Mouse (Mus musculus): ENCODE measurements around the gene Sema3g. TPM values are rescaled to one million over a fixed set of nuclear protein-coding genes. Genes with fewer than 3 reads are reported as not detected.

The Sema3g gene
- total and polyA plus RNA-seq, 3 experiments = 0.04 to 0.25 TPM; not detected in 1

- Histone ChIP-seq H3K79me2 (ENCODE audit: control insufficient read depth, insufficient read depth, low read length, poor library complexity) (no peaks in the 10 kb centered on the region), H3K4me1 (ENCODE audit: control insufficient read depth in 1 of 2, insufficient read depth in 2 of 2, low read length in 2 of 2) (no peaks in the 10 kb centered on the region), H3K4me3 (ENCODE audit: control insufficient read depth in 1 of 2, insufficient read depth in 1 of 2, low read depth in 2 of 2, low read length in 2 of 2) (no peak overlapping the region), H3K27me3 (ENCODE audit: control insufficient read depth in 1 of 2, insufficient read depth in 2 of 2, low read length in 2 of 2) (no peaks in the 10 kb centered on the region), H3K9me3 (replicated peaks; ENCODE audit: insufficient read depth, low read length) (no peaks in the 10 kb centered on the region), H3K27ac (ENCODE audit: control insufficient read depth, low read depth, low read length) (no peak overlapping the region), H3K9ac (ENCODE audit: control insufficient read depth, low read depth, low read length, poor library complexity, severe bottlenecking) (no peak overlapping the region), H3K36me3 (ENCODE audit: control insufficient read depth in 1 of 2, insufficient read depth in 2 of 2, low read length in 2 of 2) (peaks cover 0 to 30% of the 10 kb centered on the region in 2 experiments; a peak in 2 of 4 replicates)
- TF ChIP-seq HCFC1 (IDR thresholded peaks at IDR 0.05; ENCODE audit: low read depth, low read length) (no peak), POLR2A (IDR thresholded peaks at IDR 0.05; ENCODE audit: control insufficient read depth in 1 of 2, insufficient read depth in 1 of 2, low read depth in 1 of 2, low read length in 2 of 2, poor library complexity in 1 of 2) (peak in 1 of 2 experiments; percentile 6; a peak in 1 of 4 replicates), MYB (IDR thresholded peaks at IDR 0.05; ENCODE audit: low read depth, low read length) (no peak)
- DNase-seq (ENCODE audit: low read depth, low spot score) = no peak
These were observed 25.7 kb upstream of the Sema3g start for GRCm38 (mm10) chr14:31191936-31192335.

DNA sequence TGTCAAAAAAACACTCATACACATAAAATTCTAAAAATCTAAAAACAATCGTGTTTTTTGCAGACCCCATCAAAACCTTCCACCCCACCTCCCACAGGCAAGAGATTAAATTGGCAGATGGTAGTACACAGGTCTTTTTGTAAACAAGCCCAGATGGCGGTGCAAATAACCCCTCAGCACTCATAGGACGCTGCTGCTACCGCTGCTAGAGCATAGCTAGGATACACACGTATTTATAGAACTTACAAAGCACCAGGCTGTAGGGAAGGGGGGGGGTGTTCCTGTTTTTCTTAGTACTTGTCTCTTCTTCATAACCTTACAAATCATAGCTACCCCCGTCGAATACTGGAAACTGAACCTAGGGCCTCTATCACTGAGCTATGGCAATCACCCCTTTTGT, 23.9 kb upstream of the Sema3g start:
- no peak overlapping the region for H3K9ac ChIP-seq (ENCODE audit: control insufficient read depth, low read depth, low read length, poor library complexity, severe bottlenecking)
- H3K79me2 ChIP-seq (ENCODE audit: control insufficient read depth, insufficient read depth, low read length, poor library complexity) = no peaks in the 10 kb centered on the region
- TF ChIP-seq BHLHE40 (IDR thresholded peaks at IDR 0.05; ENCODE audit: borderline replicate concordance, low read depth, low read length) (no peak), GABPA (IDR thresholded peaks at IDR 0.05; ENCODE audit: low read depth, low read length) (no peak), MAZ (IDR thresholded peaks at IDR 0.05; ENCODE audit: low read depth, low read length) (no peak), HCFC1 (IDR thresholded peaks at IDR 0.05; ENCODE audit: low read depth, low read length) (no peak), JUND (IDR thresholded peaks at IDR 0.05; ENCODE audit: low read depth, low read length) (no peak), USF1 (IDR thresholded peaks at IDR 0.05; ENCODE audit: low read depth, low read length) (no peak), POLR2AphosphoS5 (IDR thresholded peaks at IDR 0.05; ENCODE audit: borderline replicate concordance, low read depth, low read length) (no peak)
- peaks cover 0 to 6% of the 10 kb centered on the region in 2 experiments; a peak in 2 of 4 replicates for H3K4me1 ChIP-seq (ENCODE audit: control insufficient read depth in 1 of 2, insufficient read depth in 2 of 2, low read length in 2 of 2)
- no peaks in the 10 kb centered on the region for H3K27me3 ChIP-seq (ENCODE audit: control insufficient read depth in 1 of 2, insufficient read depth in 2 of 2, low read length in 2 of 2)
- no peak for DNase-seq (ENCODE audit: low read depth, low spot score)
- H3K27ac ChIP-seq (ENCODE audit: control insufficient read depth, low read depth, low read length) = no peak overlapping the region
- peaks cover 3 to 14% of the 10 kb centered on the region in 2 experiments; a peak in 3 of 4 replicates for H3K36me3 ChIP-seq (ENCODE audit: control insufficient read depth in 1 of 2, insufficient read depth in 2 of 2, low read length in 2 of 2)
- H3K4me3 ChIP-seq (ENCODE audit: control insufficient read depth in 1 of 2, insufficient read depth in 1 of 2, low read depth in 2 of 2, low read length in 2 of 2) = no peak overlapping the region
- no peaks in the 10 kb centered on the region for H3K9me3 ChIP-seq (replicated peaks; ENCODE audit: insufficient read depth, low read length)

DNA sequence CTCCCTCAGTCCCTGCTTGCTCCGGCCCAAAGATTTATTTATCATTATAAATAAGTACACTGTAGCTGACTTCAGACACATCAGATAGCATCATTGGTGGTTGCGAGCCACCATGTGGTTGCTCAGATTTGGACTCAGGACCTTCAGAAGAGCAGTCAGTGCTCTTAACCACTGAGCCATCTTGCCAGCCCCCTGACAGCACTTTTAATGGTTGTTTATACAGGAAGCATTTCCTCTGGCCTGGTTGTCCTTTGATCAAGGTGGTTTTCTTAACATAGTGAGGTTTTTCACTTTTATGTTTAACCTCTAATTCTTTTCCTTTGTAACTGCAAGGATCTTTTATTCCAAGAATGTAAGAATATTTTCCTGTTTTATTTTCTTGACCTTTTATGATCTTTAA, 23.2 kb upstream of the Sema3g start:
- Histone ChIP-seq H3K36me3 (ENCODE audit: control insufficient read depth in 1 of 2, insufficient read depth in 2 of 2, low read length in 2 of 2) (peaks cover 3 to 11% of the 10 kb centered on the region in 2 experiments; a peak in 3 of 4 replicates), H3K9ac (ENCODE audit: control insufficient read depth, low read depth, low read length, poor library complexity, severe bottlenecking) (no peak overlapping the region), H3K79me2 (ENCODE audit: control insufficient read depth, insufficient read depth, low read length, poor library complexity) (no peaks in the 10 kb centered on the region), H3K4me3 (ENCODE audit: control insufficient read depth in 1 of 2, insufficient read depth in 1 of 2, low read depth in 2 of 2, low read length in 2 of 2) (no peak overlapping the region), H3K27me3 (ENCODE audit: control insufficient read depth in 1 of 2, insufficient read depth in 2 of 2, low read length in 2 of 2) (no peaks in the 10 kb centered on the region), H3K9me3 (replicated peaks; ENCODE audit: insufficient read depth, low read length) (no peaks in the 10 kb centered on the region), H3K27ac (ENCODE audit: control insufficient read depth, low read depth, low read length) (no peak overlapping the region), H3K4me1 (ENCODE audit: control insufficient read depth in 1 of 2, insufficient read depth in 2 of 2, low read length in 2 of 2) (peaks cover 0 to 6% of the 10 kb centered on the region in 2 experiments; a peak in 2 of 4 replicates)
- TF ChIP-seq CHD2 (IDR thresholded peaks at IDR 0.05; ENCODE audit: low read length) (no peak), TCF12 (IDR thresholded peaks at IDR 0.05; ENCODE audit: low read depth, low read length) (no peak), ZKSCAN1 (IDR thresholded peaks at IDR 0.05; ENCODE audit: low read depth, low read length) (no peak), CHD1 (IDR thresholded peaks at IDR 0.05; ENCODE audit: low read depth, low read length) (no peak), MAZ (IDR thresholded peaks at IDR 0.05; ENCODE audit: low read depth, low read length) (no peak), MXI1 (IDR thresholded peaks at IDR 0.05; ENCODE audit: low read depth, low read length) (no peak), MAX (IDR thresholded peaks at IDR 0.05; ENCODE audit: low read length) (no peak), POLR2AphosphoS2 (IDR thresholded peaks at IDR 0.05; ENCODE audit: low read length) (no peak), POLR2AphosphoS5 (IDR thresholded peaks at IDR 0.05; ENCODE audit: borderline replicate concordance, low read depth, low read length) (no peak), GATA1 (IDR thresholded peaks at IDR 0.05; ENCODE audit: low read depth, low read length) (no peak), MYC (IDR thresholded peaks at IDR 0.05; ENCODE audit: low read depth, low read length) (no peak), TAL1 (IDR thresholded peaks at IDR 0.05; ENCODE audit: low read length) (no peak), ZNF384 (IDR thresholded peaks at IDR 0.05; ENCODE audit: low read depth, low read length) (no peak), SMC3 (IDR thresholded peaks at IDR 0.05; ENCODE audit: low read depth, low read length) (no peak), HCFC1 (IDR thresholded peaks at IDR 0.05; ENCODE audit: low read depth, low read length) (no peak)
- no peak for DNase-seq (ENCODE audit: low read depth, low spot score)
